Mouse (Mus musculus): ENCODE measurements around the gene Fbrsl1.

Fbrsl1 gene

DNA sequence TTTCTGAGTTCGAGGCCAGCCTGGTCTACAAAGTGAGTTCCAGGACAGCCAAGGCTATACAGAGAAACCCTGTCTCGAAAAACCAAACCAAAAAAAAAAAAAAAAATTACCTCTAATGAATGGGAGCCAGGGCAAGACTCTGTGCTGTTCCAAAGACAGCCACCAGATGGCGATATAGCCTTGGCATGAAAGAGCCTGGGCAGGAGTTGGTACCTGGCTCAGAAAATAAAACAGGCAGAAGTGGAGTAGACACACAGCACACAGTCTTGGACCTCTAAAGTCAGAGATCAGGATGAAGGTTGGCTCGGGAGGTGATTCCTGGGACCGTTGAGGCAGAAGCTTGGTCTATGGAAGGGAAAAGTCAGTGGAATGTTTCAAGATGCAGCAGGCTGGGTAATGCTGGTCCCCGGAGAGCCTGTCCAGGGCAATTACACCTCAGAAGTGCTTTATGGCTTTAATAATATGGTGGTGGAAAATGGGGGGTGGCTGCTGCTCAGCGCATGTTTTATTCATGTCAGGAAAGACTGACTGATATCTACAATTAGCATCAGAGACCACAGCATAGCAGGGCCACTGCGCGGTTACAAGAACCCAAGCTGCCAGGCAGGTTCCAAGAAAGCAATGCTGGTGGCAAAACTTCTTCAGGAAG, 90.6 kb downstream of the Fbrsl1 start:
- peak; percentile 80 for DNase-seq

DNA sequence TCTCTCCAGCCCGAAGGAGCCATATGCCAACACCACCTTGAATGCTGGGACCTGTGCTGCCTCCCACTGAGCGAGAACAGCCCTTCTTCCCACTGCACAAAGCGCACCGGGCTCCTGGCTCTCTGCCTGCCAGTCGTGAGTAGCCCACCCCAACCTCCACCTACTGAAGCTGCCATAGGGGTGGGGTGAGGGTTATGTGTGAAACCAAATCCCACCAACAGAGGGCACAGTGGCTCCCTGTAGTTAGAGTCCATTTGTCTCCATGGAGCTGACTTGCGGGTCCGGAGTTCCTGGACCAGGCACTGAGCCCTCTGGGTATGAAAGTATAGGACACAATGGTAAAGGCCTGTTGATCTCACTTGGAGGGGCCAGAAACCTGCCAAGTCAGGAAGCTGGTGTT, 93.6 kb downstream of the Fbrsl1 start:
- DNase-seq = no peak

DNA sequence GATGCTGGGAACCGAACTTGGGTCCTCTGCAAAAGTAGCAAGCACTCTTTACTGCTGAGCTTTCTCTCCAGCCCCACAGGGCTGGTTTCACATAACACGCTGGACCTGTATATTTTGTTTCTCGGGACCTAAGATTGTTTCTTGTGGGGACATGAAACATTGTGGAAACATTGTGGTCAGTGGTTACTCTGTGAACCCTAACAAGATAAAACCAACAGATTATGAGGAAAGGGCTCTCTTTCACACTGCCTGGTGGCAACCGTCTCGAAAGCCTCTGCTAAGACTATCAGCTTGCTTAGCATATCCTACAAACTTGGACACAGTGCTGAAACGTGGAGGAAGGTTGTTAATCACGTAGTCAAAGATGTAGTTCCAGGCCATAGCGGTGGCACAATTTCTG, 101.3 kb downstream of the Fbrsl1 start:
- DNase-seq = no peak

DNA sequence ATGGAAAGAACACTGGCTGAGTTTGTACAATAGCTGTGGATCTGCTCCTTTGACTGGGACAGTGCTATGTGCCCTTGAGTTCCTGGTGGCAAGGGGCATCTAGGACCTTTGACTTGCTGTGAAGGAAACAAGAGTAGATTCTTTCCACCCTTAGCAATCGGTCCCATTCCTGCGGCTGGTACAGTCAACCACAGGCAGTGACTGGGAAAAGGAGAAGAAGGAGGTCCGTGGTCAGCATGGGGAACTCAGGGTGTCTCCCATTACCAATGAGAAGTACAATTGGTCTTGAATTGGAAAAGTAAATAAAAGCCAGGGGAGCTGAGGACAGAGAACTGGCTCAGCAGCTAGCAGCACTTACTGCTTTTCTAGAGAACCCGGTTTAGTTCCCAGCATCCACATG, 102.8 kb downstream of the Fbrsl1 start:
- no peak for DNase-seq

DNA sequence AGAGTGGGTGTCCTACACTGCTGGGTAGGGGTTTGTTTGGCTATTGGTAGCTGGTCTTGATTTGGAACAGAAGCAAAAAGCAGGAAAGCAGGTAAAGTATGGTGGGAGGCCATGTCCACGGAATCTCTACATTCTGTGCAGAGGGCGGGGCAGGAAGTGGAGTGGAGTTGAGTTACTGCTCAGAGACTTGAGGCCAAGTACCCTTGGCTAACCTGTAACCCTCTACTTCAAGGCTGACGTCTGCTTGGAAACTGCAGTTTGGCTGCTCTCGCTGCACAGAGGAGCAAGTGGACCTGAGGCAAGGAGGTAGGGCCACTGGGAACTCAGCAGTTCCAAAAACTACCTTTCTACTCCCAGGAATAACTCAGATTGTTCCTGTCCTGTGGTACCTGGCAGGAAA, 103.8 kb downstream of the Fbrsl1 start, which contains the start of gene Lrcol1:
Lrcol1 (plus strand) TSS at position 207 of the 400 bp plus-strand sequence.
- DNase-seq = no peak

DNA sequence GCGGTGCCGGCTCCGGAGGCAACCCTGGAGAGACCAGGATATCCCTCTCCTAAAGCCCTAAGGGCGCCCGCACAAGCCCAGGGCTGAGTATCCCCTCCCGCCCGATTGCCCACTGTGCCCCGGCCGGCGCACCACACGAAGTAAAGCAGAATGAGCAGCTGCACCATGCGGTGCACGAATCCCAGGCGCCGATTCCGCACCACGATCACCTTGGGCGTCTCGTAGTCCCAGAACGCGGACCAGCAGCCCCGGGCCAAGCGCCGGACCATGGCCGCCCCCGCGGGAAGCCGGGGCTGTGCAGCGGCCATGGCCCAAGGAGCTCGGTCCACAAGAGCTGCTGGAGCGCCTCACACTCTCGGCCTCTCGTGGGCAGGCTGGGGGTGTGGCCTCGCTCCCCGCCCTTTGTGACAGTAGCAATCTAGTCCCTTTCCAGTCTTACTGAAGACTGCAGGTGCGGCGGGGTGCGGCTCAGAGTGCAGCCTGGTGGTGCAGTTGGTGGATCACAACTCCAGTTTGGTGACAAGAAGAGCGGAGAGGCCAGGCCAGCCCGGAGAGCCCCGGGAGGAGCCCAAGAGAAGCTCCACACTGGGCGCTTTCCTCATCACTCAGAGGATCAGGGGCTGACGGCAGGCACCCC, 105.5 kb downstream of the Fbrsl1 start, which contains the start of gene P2rx2:
P2rx2 (minus strand) TSS at position 565 of the 637 bp plus-strand sequence.
- peak; percentile 31 for DNase-seq

DNA sequence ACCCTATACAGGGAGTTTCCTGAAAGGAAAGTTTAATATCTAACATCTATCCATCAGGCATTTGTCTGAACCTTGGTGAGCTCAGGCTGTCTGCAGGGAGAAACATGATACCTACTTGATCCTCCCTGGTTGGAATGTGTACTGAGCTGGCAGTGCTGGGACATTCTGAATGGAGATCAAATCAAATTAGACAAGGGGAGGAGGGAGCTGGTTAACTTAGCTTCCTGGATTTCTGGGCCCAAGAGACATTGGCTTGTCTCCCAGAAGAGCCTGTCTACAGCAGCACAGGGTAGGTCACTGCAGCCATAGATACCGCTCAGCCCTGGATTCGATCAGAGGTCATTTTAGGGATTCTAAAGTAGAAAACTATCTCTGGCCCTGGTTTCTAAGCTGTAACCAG, 109.5 kb downstream of the Fbrsl1 start:
- no peak for DNase-seq

DNA sequence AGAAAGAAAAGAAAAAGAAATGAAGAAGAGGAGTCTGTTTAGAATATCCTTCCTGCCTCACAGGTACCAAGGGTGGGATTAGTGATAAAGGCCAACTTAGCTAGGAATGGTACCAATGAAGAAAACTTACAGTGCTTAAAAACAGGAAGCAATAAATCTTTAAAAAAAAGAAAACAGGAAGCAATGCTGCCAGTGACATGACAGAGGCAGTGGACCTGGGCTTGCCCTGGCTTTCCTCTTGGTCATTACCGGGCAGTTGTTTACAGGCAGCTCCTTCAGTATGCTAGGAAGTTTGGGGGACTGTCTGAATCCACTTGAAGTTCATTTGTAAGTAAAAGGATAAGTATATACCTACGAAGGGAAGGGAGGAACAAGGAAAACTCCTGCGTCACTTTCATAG, 117.8 kb downstream of the Fbrsl1 start:
- DNase-seq = no peak

DNA sequence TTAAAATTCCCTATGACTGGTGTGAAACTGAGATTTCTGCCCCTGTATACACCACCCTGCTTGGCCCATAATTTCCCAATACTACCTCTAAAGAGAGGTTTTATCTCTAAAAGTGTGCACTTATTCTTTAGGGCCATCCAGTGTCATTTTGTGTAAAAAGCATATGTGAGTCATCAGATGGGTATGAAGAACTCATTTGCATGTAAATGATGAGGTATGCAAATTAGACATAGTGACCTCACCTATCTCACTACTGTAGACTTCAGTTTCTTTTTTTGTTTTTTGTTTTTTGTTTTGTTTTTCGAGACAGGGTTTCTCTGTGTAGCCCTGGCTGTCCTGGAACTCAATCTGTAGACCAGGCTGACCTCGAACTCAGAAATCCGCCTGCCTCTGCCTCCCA, 135.2 kb downstream of the Fbrsl1 start:
- no peak for DNase-seq
